Mouse (Mus musculus) midbrain, embryonic 16.5 days (tissue): ENCODE measurements around the gene Fut1. TPM values are rescaled to one million over a fixed set of nuclear protein-coding genes. Genes with fewer than 3 reads are reported as not detected.

Experiments
- ATAC-seq: fragments of 200-750 bp; cut with Nextera tagmentation; 2 replicates; pipeline ENCODE4 v1.8.0; 2017; ENCODE audit warnings: moderate TSS enrichment
- H3K27ac ChIP-seq: fragments of 300-500 bp; sonication (generic); 2 replicates; pipeline ENCODE4 v1.5.1; 2014; ENCODE audit warnings: mild to moderate bottlenecking, low read length, mixed read lengths
- H3K27me3 ChIP-seq: fragments of 300-500 bp; sonication (generic); 2 replicates; pipeline ENCODE4 v1.6.1; 2014; ENCODE audit warnings: low read depth, low read length, mixed read lengths; ENCODE audit not compliant: control insufficient read depth, insufficient read depth
- H3K36me3 ChIP-seq: fragments of 300-500 bp; sonication (generic); 2 replicates; pipeline ENCODE4 v1.6.1; 2014; ENCODE audit warnings: mild to moderate bottlenecking, low read length, moderate library complexity, mixed read lengths; ENCODE audit not compliant: control insufficient read depth, insufficient read depth
- H3K4me1 ChIP-seq: fragments of 300-500 bp; sonication (generic); 2 replicates; pipeline ENCODE4 v1.6.1; 2014; ENCODE audit warnings: mild to moderate bottlenecking, low read length, mixed read lengths; ENCODE audit not compliant: control insufficient read depth, insufficient read depth
- H3K4me2 ChIP-seq: fragments of 300-500 bp; sonication (generic); 2 replicates; pipeline ENCODE4 v1.6.1; 2014; ENCODE audit warnings: mild to moderate bottlenecking, low read length, mixed read lengths
- H3K4me3 ChIP-seq: fragments of 300-500 bp; sonication (generic); 2 replicates; pipeline ENCODE4 v1.5.1; 2014; ENCODE audit warnings: low read depth, mild to moderate bottlenecking, low read length, moderate library complexity, mixed read lengths
- H3K9ac ChIP-seq: fragments of 300-500 bp; sonication (generic); 2 replicates; pipeline ENCODE4 v1.6.1; 2014; ENCODE audit warnings: low read depth, low read length, mixed read lengths
- H3K9me3 ChIP-seq: fragments of 300-500 bp; sonication (generic); replicated peaks from 2 replicates; pipeline ENCODE4 v1.6.1; 2014; ENCODE audit warnings: mild to moderate bottlenecking, low read length, mixed read lengths; ENCODE audit not compliant: control insufficient read depth, poor library complexity, severe bottlenecking
- WGBS: fragments of 180-500 bp; shearing (Covaris S2); extraction: QIAGEN DNeasy Blood & Tissue Kit; methylation state at CpG from one replicate; pipeline ENCODE4 v1.1.7; 2014; 5-methylcytosine and 5-hydroxymethylcytosine counted together
- polyA plus RNA-seq: library from polyadenylated mRNA; unstranded; fragments of >200 nt; fragmentation: Nextera tagmentation; extraction: Ambion mirVana; gene quantifications from 2 replicates; pipeline ENCODE4 v1.2.1, GENCODE M21; 2015

Fut1 gene
- polyA plus RNA-seq, 1 experiment from 2014 or later = not detected

DNA sequence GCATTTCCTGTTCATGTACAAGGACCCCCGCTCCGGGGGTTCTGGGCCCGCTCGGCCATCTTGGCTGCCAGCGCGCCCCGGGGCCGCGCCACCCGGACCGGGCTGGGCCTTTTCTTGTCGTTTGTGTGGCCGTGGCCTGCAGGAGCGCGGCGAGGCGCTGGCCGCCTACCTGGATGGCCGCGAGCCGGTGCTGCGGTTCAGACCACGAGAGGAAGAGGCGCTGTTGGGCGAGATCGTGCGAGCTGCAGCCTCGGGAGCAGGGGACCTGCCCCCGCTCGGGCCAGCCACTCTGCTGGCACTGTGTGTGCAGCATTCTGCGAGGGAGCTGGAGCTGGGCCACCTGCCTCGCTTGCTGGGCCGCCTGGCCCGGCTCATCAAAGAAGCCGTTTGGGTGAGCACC is 15.4 kb downstream of the Fut1 start:
- Histone ChIP-seq H3K4me1 (peaks cover 11% of the 10 kb centered on the region; the same call in 1 of the 2 replicates), H3K9me3 (no peaks in the 10 kb centered on the region), H3K27me3 (peaks cover 2% of the 10 kb centered on the region), H3K27ac (no peak overlapping the region), H3K4me3 (peak overlapping the region; percentile 17; the same call in 1 of the 2 replicates), H3K36me3 (peaks cover 13% of the 10 kb centered on the region), H3K4me2 (peak overlapping the region; percentile 42), H3K9ac (peak overlapping the region; percentile 39)
- WGBS = 24% methylated on average over 33 of the region's 35 CpGs
- no peak for ATAC-seq

DNA sequence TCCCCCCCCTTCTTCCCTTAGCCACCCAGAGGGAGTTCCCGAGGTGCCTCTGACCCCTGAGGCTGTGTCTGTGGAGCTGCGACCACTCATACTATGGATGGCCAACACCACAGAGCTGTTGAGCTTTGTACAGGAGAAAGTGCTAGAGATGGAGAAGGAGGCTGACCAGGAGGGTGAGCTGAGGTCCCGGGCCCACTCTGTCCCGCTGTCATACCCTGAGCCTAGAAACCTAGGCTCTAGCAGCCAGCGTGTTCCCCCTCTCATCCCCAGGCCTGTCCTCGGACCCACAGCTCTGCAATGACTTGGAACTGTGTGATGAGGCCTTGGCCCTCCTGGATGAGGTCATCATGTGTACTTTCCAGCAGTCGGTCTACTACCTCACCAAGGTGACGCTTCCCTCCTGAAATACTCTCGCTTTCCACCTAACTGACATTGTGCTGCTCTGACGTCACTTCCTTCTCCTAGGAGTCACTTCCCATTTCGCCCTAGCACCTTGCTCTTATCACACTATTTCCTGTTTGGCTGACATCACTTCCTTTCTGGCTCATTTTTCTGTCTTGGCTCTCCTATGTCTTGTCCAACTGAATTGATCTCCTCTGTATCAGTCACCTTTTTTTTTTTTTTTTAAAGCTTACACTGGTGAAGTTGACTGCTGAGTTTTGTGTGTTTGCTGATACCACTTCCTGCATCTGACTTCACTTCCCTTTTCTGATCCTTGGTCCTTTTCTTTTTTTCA is 18.0 kb downstream of the Fut1 start:
- Histone ChIP-seq H3K4me1 (peaks cover 8% of the 10 kb centered on the region), H3K4me3 (no peak overlapping the region), H3K27ac (no peak overlapping the region), H3K9ac (no peak overlapping the region), H3K27me3 (peaks cover 2% of the 10 kb centered on the region), H3K4me2 (no peak overlapping the region), H3K9me3 (no peaks in the 10 kb centered on the region), H3K36me3 (peaks cover 13% of the 10 kb centered on the region)
- ATAC-seq = no peak
- WGBS = 87% methylated on average over 11 of the region's 11 CpGs

DNA sequence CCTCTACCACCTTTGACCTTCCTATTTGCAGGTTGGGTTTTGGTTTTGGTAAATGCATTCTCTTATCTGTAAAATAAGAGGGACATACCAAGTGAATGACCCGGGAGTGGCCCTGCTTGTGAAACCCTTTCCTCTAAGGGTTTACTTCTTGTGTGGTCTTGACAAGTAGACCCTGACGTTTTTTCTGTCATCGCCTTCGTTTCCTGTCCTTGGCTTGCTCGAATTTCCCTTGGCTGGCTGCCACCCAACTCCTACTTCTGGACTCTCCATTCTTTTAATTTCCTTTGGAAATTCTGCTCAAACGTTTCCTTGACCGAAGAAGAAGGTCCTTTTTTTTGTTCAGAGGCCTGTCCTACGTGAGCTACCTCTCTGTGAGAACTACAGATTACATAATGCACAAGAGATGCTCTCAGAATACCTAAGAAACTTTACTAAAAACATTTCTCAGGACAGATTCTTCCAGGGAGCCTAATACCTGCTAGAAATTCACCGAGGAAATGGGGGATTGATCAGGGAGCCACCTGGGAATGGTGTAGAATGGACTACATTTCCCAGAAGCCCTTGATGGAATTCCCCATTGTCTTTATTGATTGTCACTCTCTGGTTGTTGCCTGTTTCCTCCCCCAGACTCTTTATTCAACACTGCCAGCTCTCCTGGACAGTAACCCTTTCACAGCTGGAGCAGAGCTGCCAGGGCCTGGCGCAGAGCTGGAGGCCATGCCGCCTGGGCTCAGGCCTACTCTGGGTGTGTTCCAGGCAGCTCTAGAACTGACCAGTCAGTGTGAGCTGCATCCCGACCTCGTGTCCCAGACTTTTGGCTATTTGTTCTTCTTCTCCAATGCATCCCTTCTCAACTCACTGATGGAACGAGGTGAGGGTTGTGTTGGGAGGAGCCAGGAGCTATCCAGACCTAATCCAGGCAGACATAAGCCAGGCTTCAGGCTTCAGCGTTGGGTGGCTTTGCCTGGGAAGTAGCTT is 18.9 kb downstream of the Fut1 start:
- Histone ChIP-seq H3K36me3 (peaks cover 13% of the 10 kb centered on the region), H3K27me3 (peaks cover 2% of the 10 kb centered on the region), H3K4me1 (peaks cover 8% of the 10 kb centered on the region), H3K4me3 (no peak overlapping the region), H3K4me2 (no peak overlapping the region), H3K27ac (no peak overlapping the region), H3K9me3 (no peaks in the 10 kb centered on the region), H3K9ac (no peak overlapping the region)
- WGBS = 84% methylated on average over 15 of the region's 15 CpGs
- ATAC-seq = no peak

DNA sequence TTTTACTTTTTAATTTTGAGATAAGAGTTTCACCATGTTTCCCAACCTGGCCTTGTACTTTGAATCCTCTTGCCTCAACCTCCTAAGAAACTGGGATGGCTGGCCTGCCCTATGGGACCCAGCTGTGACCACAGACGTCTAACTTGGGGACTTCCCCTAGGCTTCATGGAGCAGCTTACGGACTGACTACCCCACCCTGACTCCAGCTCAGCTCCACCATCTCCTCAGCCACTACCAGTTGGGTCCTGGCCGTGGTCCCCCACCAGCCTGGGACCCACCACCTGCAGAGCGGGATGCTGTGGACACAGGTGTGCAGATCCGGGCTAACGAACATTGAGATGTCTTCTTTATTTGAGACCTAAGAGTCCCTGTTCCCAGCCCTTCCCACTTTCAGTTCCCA is 20.6 kb downstream of the Fut1 start:
- Histone ChIP-seq H3K27ac (no peak overlapping the region), H3K9ac (no peak overlapping the region), H3K4me3 (no peak overlapping the region), H3K36me3 (peaks cover 13% of the 10 kb centered on the region), H3K9me3 (no peaks in the 10 kb centered on the region), H3K4me1 (peaks cover 11% of the 10 kb centered on the region), H3K4me2 (no peak overlapping the region), H3K27me3 (no peaks in the 10 kb centered on the region)
- WGBS = 98% methylated on average over 6 of the region's 6 CpGs
- no peak for ATAC-seq

DNA sequence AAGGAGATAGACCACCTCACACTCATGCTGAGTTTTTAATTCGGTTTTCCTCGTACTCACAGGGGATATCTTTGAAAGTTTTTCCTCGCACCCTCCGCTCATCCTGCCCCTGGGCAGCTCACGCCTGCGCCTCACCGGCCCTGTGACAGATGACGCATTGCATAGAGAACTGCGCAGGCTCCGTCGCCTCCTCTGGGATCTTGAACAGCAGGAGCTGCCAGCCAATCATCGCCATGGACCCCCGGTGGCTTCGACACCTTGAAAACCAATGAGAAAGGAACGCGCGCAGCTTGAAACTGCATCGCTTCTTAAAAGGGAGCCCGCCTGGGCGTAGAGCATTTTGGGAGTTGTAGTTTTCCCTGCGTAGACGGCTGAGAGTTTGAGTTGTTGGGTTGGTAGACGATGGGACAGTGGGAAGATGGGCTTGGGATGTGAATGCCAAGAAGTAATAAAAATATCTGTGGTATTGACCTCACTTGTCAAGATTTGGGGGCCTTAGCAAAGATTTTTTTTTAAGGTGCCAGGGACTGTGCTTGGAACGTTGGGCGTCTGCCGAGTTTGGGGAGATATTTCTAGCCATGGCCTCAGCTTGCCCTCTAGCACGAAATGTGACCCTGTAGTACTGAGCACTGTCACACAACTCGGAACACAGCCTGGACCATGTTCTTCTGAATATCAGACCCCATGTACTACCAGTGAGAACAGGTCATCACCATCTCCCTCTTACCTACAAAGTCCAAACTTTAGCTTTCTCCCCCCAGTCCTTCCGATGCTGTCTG is 21.7 kb downstream of the Fut1 start:
- Histone ChIP-seq H3K4me2 (peak overlapping the region; percentile 53), H3K9ac (peak overlapping the region; percentile 27; the same call in 1 of the 2 replicates), H3K9me3 (no peaks in the 10 kb centered on the region), H3K27me3 (no peaks in the 10 kb centered on the region), H3K36me3 (peaks cover 13% of the 10 kb centered on the region), H3K4me3 (peak overlapping the region; percentile 37), H3K27ac (0 out of 2 replicates have a peak overlapping the region, but pooled peaks have one; percentile 50), H3K4me1 (peaks cover 14% of the 10 kb centered on the region)
- 16% methylated on average over 29 of the region's 29 CpGs for WGBS
- ATAC-seq = peak; percentile 89

DNA sequence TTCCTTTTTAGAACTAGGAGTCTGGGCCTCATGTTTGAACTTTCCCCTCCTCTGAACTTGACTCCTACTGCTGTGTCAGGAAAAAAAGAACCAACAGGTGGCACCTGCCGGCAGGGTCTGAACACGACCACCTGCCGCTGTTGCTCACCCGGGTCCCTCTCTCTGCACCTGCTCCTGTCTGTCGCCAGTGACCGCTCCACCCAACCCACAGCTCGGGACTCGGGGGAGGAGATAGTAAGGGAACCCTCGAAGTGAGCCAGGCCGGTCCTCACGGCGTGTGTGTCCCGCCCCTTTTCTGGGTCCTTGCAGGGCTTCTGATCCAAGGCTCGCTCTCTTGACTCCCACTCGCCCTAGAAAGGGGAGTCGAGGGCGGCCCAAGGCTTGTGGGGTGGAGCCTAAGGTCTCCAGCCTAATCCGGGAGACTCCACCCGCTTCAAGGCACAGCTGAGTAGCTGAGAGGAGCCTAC is 22.5 kb downstream of the Fut1 start, which contains the start of gene Mamstr:
TSS of gene Mamstr (plus strand) at position 417 of the 467 bp plus-strand sequence.
- no peak for ATAC-seq
- Histone ChIP-seq H3K27me3 (no peaks in the 10 kb centered on the region), H3K9ac (no peak within 1 kb of the TSS; the same call in 1 of the 2 replicates), H3K36me3 (peaks cover 13% of the 10 kb centered on the region), H3K4me1 (peaks cover 17% of the 10 kb centered on the region), H3K4me3 (peak within 1 kb of the TSS; percentile 37; the same call in 1 of the 2 replicates), H3K27ac (no peak within 1 kb of the TSS), H3K9me3 (no peaks in the 10 kb centered on the region), H3K4me2 (no peak within 1 kb of the TSS; the same call in 1 of the 2 replicates)
- 20% methylated on average over 19 of the region's 19 CpGs for WGBS

DNA sequence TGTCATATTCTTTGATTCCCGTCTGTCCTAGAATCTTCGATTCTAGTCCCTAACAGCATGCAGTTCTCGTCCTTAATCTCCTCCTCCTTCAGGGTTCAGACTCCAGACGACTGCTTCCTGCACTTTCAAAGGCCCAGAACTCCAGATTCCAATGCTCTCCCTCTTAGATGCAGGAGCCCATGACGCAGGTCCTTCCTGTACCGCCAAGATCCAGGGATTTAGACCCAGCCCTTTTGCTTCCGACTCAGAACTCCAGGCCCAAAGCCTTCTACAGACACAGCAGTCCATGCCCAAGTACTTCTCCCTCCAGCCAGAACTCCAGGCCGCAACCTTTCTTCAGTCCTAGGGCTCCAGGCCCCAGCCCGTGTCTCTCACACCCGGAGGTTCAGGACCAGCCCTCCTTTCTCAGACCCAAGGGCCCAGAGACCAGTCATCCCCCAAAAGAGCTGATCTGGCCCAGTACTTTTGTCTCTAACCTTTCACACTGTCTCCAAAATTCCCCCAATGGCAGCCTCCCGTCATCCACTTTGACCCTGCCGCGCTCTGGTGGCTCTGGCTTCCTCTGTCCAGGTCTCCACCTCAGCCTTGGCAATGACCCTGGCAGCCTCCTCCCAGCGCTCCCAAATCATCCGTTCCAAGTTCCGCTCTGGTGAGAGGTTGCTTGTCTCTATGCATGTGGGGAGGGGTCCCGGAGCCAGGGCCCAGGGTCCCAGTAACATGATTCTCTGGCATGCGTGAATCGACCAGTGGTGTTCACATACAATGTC is 23.3 kb downstream of the Fut1 start:
- peaks cover 12% of the 10 kb centered on the region for H3K36me3 ChIP-seq
- H3K4me2 ChIP-seq = no peak overlapping the region
- H3K27ac ChIP-seq = no peak overlapping the region
- no peak overlapping the region for H3K4me3 ChIP-seq
- H3K27me3 ChIP-seq = no peaks in the 10 kb centered on the region
- no peaks in the 10 kb centered on the region for H3K9me3 ChIP-seq
- WGBS = 74% methylated on average over 19 of the region's 19 CpGs
- H3K9ac ChIP-seq = no peak overlapping the region
- no peak for ATAC-seq
- peaks cover 22% of the 10 kb centered on the region for H3K4me1 ChIP-seq
